Mouse (Mus musculus) liver, embryonic 14.5 days (tissue): ENCODE data around the gene Glrx.

Experiments used
- CTCF ChIP-seq: IDR thresholded peaks from 2 replicates; pipeline ENCODE4 v1.5.1; 2016; ENCODE audit warnings: antibody characterized with exemption, low read depth, control low read depth
- EP300 ChIP-seq: IDR thresholded peaks from 2 replicates; pipeline ENCODE4 v1.6.1; 2016; ENCODE audit warnings: antibody characterized with exemption, low read depth

GRCm38 (mm10) chr13:75839719-75840481, at the start of gene Glrx:
- TF ChIP-seq CTCF (no peak), EP300 (no peak)
